Mouse (Mus musculus) cerebellum, adult 2 months (tissue): ENCODE data around the gene Nrbf2. TPM values are rescaled to one million over a fixed set of nuclear protein-coding genes. Genes with fewer than 3 reads are reported as not detected.

Experiments used
- DNase-seq, 2 experiments: peaks; one replicate each; pipeline ENCODE4 v3.0.0; 2021
- H3K27ac ChIP-seq: fragments of 200-500 bp; 2 replicates; pipeline ENCODE4 v1.5.1; 2012; ENCODE audit warnings: low read length, control low read depth, inconsistent platforms; ENCODE audit not compliant: insufficient read depth
- H3K27me3 ChIP-seq: fragments of 200-500 bp; 2 replicates; pipeline ENCODE4 v1.6.1; 2012; ENCODE audit warnings: inconsistent platforms, mild to moderate bottlenecking, low read length, moderate library complexity; ENCODE audit not compliant: control insufficient read depth, insufficient read depth
- H3K4me1 ChIP-seq: fragments of 200-500 bp; 2 replicates; pipeline ENCODE4 v1.6.1; 2011; ENCODE audit warnings: low read length; ENCODE audit not compliant: control insufficient read depth, insufficient read depth
- H3K4me3 ChIP-seq: fragments of 200-500 bp; replicated peaks from 2 replicates; pipeline ENCODE3; 2011; ENCODE audit warnings: mild to moderate bottlenecking, low read depth, low read length, control low read depth; ENCODE audit not compliant: insufficient read depth
- CTCF ChIP-seq: fragments of 200-500 bp; IDR thresholded peaks from 2 replicates; pipeline ENCODE4 v1.5.1; 2011; ENCODE audit warnings: low read depth, mild to moderate bottlenecking, control low read depth, low read length, moderate library complexity, borderline replicate concordance; ENCODE audit not compliant: insufficient read depth
- POLR2A ChIP-seq: fragments of 200-500 bp; IDR thresholded peaks from 2 replicates; pipeline ENCODE4 v1.6.1; 2011; ENCODE audit warnings: low read length, control low read depth, borderline replicate concordance; ENCODE audit not compliant: insufficient read depth
- WGBS: fragments of 180-500 bp; shearing (Covaris S2); methylation state at CpG from one replicate; pipeline ENCODE4 v1.1.7; 2018; 5-methylcytosine and 5-hydroxymethylcytosine counted together
- polyA plus RNA-seq: library from polyadenylated mRNA; depleted of rRNA; stranded (reverse); fragments of >200 nt; gene quantifications from 2 replicates; pipeline ENCODE4 v1.2.3, GENCODE M21; 2012

Nrbf2 gene
- polyA plus RNA-seq, 1 experiment = 22.4 TPM

- no peaks in the 10 kb centered on the region for H3K4me1 ChIP-seq
- H3K27me3 ChIP-seq = no peaks in the 10 kb centered on the region
- 7% methylated on average over 20 of the region's 20 CpGs for WGBS
- TF ChIP-seq CTCF = no peak
- no peak for TF ChIP-seq POLR2A
- no peak for DNase-seq
- no peak overlapping the region for H3K27ac ChIP-seq
- H3K4me3 ChIP-seq = no peak overlapping the region
Measured at GRCm38 (mm10) chr10:67317931-67318460, 32.9 kb upstream of the Nrbf2 start.

GRCm38 (mm10) chr10:67314811-67315435, 29.8 kb upstream of the Nrbf2 start:
- 10% methylated on average over 12 of the region's 12 CpGs for WGBS
- peak; percentile 18 to 48 for DNase-seq
- H3K27ac ChIP-seq = no peak overlapping the region
- no peak overlapping the region for H3K4me3 ChIP-seq
- TF ChIP-seq POLR2A (no peak), CTCF (peak; percentile 92)
- no peaks in the 10 kb centered on the region for H3K27me3 ChIP-seq
- no peaks in the 10 kb centered on the region for H3K4me1 ChIP-seq

- Histone ChIP-seq H3K27ac (no peak overlapping the region), H3K4me1 (no peaks in the 10 kb centered on the region)
- WGBS = 72% methylated on average over 6 of the region's 6 CpGs
Measured at GRCm38 (mm10) chr10:67312456-67312855, 27.4 kb upstream of the Nrbf2 start.

GRCm38 (mm10) chr10:67311277-67311959, 26.3 kb upstream of the Nrbf2 start:
- Histone ChIP-seq H3K27me3 (no peaks in the 10 kb centered on the region), H3K4me1 (no peaks in the 10 kb centered on the region), H3K4me3 (no peak overlapping the region), H3K27ac (no peak overlapping the region)
- WGBS = 17% methylated on average over 9 of the region's 9 CpGs
- peak; percentile 43 to 45 for DNase-seq
- TF ChIP-seq POLR2A = no peak
- TF ChIP-seq CTCF = peak; percentile 73

More at GRCm38 (mm10) chr10:67312456-67312855, 27.4 kb upstream of the Nrbf2 start:
- TF ChIP-seq POLR2A (no peak), CTCF (no peak)
- no peak for DNase-seq
- Histone ChIP-seq H3K4me3 (no peak overlapping the region), H3K27me3 (no peaks in the 10 kb centered on the region)

GRCm38 (mm10) chr10:67309483-67310138, 24.5 kb upstream of the Nrbf2 start:
- no peaks in the 10 kb centered on the region for H3K4me1 ChIP-seq
- no peak overlapping the region for H3K27ac ChIP-seq
- TF ChIP-seq POLR2A (no peak), CTCF (no peak)
- 89% methylated on average over 7 of the region's 7 CpGs for WGBS
- DNase-seq = no peak
- no peaks in the 10 kb centered on the region for H3K27me3 ChIP-seq
- no peak overlapping the region for H3K4me3 ChIP-seq

- no peaks in the 10 kb centered on the region for H3K27me3 ChIP-seq
- no peak for TF ChIP-seq POLR2A
- no peak for TF ChIP-seq CTCF
- DNase-seq = no peak
- 84% methylated on average over 1 of the region's 2 CpGs for WGBS
- no peak overlapping the region for H3K4me3 ChIP-seq
- H3K27ac ChIP-seq = no peak overlapping the region
- no peaks in the 10 kb centered on the region for H3K4me1 ChIP-seq
Measured at GRCm38 (mm10) chr10:67302340-67302739, 17.2 kb upstream of the Nrbf2 start.

- no peak overlapping the region for H3K4me3 ChIP-seq
- WGBS = 84% methylated on average over 6 of the region's 6 CpGs
- H3K27ac ChIP-seq = no peak overlapping the region
- no peak for DNase-seq
- TF ChIP-seq POLR2A (no peak), CTCF (no peak)
- no peaks in the 10 kb centered on the region for H3K4me1 ChIP-seq
- no peaks in the 10 kb centered on the region for H3K27me3 ChIP-seq
Measured at GRCm38 (mm10) chr10:67301046-67301445, 15.9 kb upstream of the Nrbf2 start.
